Mouse (Mus musculus) E14TG2a.4 (cell line): ENCODE measurements around the gene Gsc.

Experiments used
- CTCF ChIP-seq: conservative IDR thresholded peaks from 2 replicates; pipeline ENCODE4 v1.5.1; 2014; ENCODE audit warnings: low read length
- POU5F1 ChIP-seq: IDR thresholded peaks from 2 replicates; pipeline ENCODE4 v1.6.1; 2014; ENCODE audit warnings: low read length, borderline replicate concordance

DNA sequence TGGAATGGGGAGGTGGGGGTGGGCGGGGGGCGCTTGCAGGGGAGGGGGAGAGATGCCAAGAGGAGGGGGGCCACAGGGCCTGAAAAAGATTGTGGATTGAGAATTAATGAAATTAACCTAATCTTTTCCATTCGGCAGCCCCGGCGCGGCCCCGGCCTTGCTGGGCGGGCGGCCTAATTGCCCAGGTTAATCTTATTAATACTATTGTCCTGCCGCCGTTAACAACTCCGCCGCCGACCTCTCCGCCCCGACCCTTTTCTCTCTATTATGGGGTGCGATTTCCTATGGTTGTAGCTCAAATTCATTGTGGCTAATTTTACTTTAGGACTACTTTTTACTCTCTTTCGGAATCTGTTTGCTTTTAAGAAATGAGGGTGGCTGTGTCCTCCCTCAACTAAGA, 362 bp upstream of the Gsc start:
- no peak for TF ChIP-seq CTCF
- no peak for TF ChIP-seq POU5F1
